Comparison of ENCODE assay signal across 9 mouse cellular contexts in genomic region chr2:91042651-91043398, GRCm38 (mm10). TPM values are rescaled to one million over a fixed set of nuclear protein-coding genes. Genes with fewer than 3 reads are reported as not detected.
DNase-seq lines count a peak whose midpoint lies in the region; ATAC-seq and TF ChIP-seq lines count a peak whose summit lies in the region.
"Had no signal": no experiment of that assay in that cellular context is flagged by ENCODE, and none has a peak within 500 bp of the region (broad histone marks: within the 10 kb centered on the region; RNA-seq: fewer than 3 reads in every experiment).

No protein-coding gene starts in this region.

- H3K9me3 ChIP-seq in lung, postnatal 0 days (ENCODE audit: low read length): no peaks in the 10 kb centered on the region
- no peaks in the 10 kb centered on the region for H3K9me3 ChIP-seq in liver, embryonic 12.5 days (replicated peaks)

- H3K9ac ChIP-seq in lung, postnatal 0 days (replicated peaks; ENCODE audit: low read depth): no peak overlapping the region
- no peak overlapping the region for H3K9ac ChIP-seq in liver, embryonic 12.5 days

- 59% methylated on average over 19 of the region's 21 CpGs for WGBS in lung, postnatal 0 days
- WGBS in liver, embryonic 12.5 days (ENCODE audit: insufficient replicate concordance): 41% methylated on average over 21 of the region's 21 CpGs
- 6% methylated on average over 21 of the region's 21 CpGs for WGBS in thymus, adult 2 months

- no peaks in the 10 kb centered on the region for H3K4me1 ChIP-seq in lung, postnatal 0 days (ENCODE audit: insufficient read depth, low read depth, low read length)
- H3K4me1 ChIP-seq in liver, embryonic 12.5 days: peaks cover 46% of the 10 kb centered on the region
- peaks cover 24% of the 10 kb centered on the region for H3K4me1 ChIP-seq in thymus, adult 2 months (replicated peaks; ENCODE audit: control insufficient read depth, insufficient read depth, low read length)

- no peaks in the 10 kb centered on the region for H3K36me3 ChIP-seq in lung, postnatal 0 days (ENCODE audit: insufficient read depth, low read length)
- no peaks in the 10 kb centered on the region for H3K36me3 ChIP-seq in liver, embryonic 12.5 days
- H3K36me3 ChIP-seq in thymus, adult 2 months (ENCODE audit: control insufficient read depth, insufficient read depth, low read length): no peaks in the 10 kb centered on the region

- 0 out of 2 replicates have a peak, but pooled peaks have one; percentile 28 for ATAC-seq in lung, postnatal 0 days
- peak; percentile 43 for ATAC-seq in liver, embryonic 12.5 days

- H3K4me2 ChIP-seq in lung, postnatal 0 days (replicated peaks; ENCODE audit: low read depth, low read length): no peak overlapping the region
- peak overlapping the region; percentile 37 for H3K4me2 ChIP-seq in liver, embryonic 12.5 days

- H3K27ac ChIP-seq in lung, postnatal 0 days (ENCODE audit: low read length): no peak overlapping the region
- H3K27ac ChIP-seq in liver, embryonic 12.5 days: no peak overlapping the region
- 0 out of 2 replicates have a peak overlapping the region, but pooled peaks have one; percentile 0 for H3K27ac ChIP-seq in thymus, adult 2 months (ENCODE audit: control insufficient read depth, insufficient read depth, low read length)

- TF ChIP-seq EP300 in lung, postnatal 0 days (IDR thresholded peaks at IDR 0.05): no peak

- no peak for TF ChIP-seq CTCF in lung, postnatal 0 days (IDR thresholded peaks at IDR 0.05)
- TF ChIP-seq CTCF in thymus, adult 2 months (IDR thresholded peaks at IDR 0.05; ENCODE audit: borderline replicate concordance, control insufficient read depth, extremely low read depth, insufficient read depth, low read length, poor library complexity): no peak

- H3K4me3 ChIP-seq in lung, postnatal 0 days (ENCODE audit: low read depth, low read length): no peak overlapping the region
- no peak overlapping the region for H3K4me3 ChIP-seq in liver, embryonic 12.5 days
- H3K4me3 ChIP-seq in thymus, adult 2 months (ENCODE audit: control insufficient read depth, insufficient read depth, low read length): peak overlapping the region; percentile 40

- no peak for DNase-seq in lung, postnatal 0 days (ENCODE audit: low spot score)
- DNase-seq in lung, postnatal 4 days: no peak
- peak; percentile 53 for DNase-seq in R1 (ENCODE audit: low read depth, low spot score)
- DNase-seq in thymus, adult 2 months: peak; percentile 42
- no peak for DNase-seq in ovary, postnatal 10 days (ENCODE audit: low spot score)
- DNase-seq in frontal cortex, postnatal 36 days (ENCODE audit: low spot score in 2 of 2): no peak
- DNase-seq: adrenal gland, postnatal 25 days; heart, postnatal 14 days had no signal

- TF ChIP-seq POLR2A in thymus, adult 2 months (IDR thresholded peaks at IDR 0.05; ENCODE audit: control insufficient read depth, extremely low read depth, insufficient read depth, low read length, poor library complexity): no peak

- H3K27me3 ChIP-seq in lung, postnatal 0 days (replicated peaks; ENCODE audit: insufficient read depth, low read length): no peaks in the 10 kb centered on the region
- H3K27me3 ChIP-seq in liver, embryonic 12.5 days (replicated peaks): no peaks in the 10 kb centered on the region
- H3K27me3 ChIP-seq in thymus, adult 2 months (ENCODE audit: control insufficient read depth, insufficient read depth, low read length): no peaks in the 10 kb centered on the region

RNA-seq across cellular contexts. Expression of gene Rapsn, which starts 7.4 kb away (rescaled TPM):
- 0.84 and 1.8 TPM in 2 replicates for polyA plus RNA-seq in lung, postnatal 0 days (2015; fragmentation: Nextera tagmentation; extraction: Ambion mirVana)
- polyA plus RNA-seq in liver, embryonic 12.5 days (2016; fragmentation: Nextera tagmentation; extraction: Ambion mirVana): 0.57 and 0.94 TPM in 2 replicates
- 9.0 and 10.1 TPM in 2 replicates for polyA plus RNA-seq in thymus, adult 2 months (2012; rRNA removed)

RNA-seq across cellular contexts. Expression of gene Psmc3, which starts 11.0 kb away (rescaled TPM):
- 181 and 186 TPM in 2 replicates for polyA plus RNA-seq in lung, postnatal 0 days (2015; fragmentation: Nextera tagmentation; extraction: Ambion mirVana)
- 220 and 223 TPM in 2 replicates for polyA plus RNA-seq in liver, embryonic 12.5 days (2016; fragmentation: Nextera tagmentation; extraction: Ambion mirVana)
- 103 and 114 TPM in 2 replicates for polyA plus RNA-seq in thymus, adult 2 months (2012; rRNA removed)

RNA-seq across cellular contexts. Expression of gene Slc39a13, which starts 27.4 kb away (rescaled TPM):
- polyA plus RNA-seq in lung, postnatal 0 days (2015; fragmentation: Nextera tagmentation; extraction: Ambion mirVana): 32.6 and 34.4 TPM in 2 replicates
- 15.1 and 15.3 TPM in 2 replicates for polyA plus RNA-seq in liver, embryonic 12.5 days (2016; fragmentation: Nextera tagmentation; extraction: Ambion mirVana)
- polyA plus RNA-seq in thymus, adult 2 months (2012; rRNA removed): 45.8 and 59.0 TPM in 2 replicates

RNA-seq across cellular contexts. Expression of gene Spi1, which starts 39.4 kb away (rescaled TPM):
- 23.9 and 24.2 TPM in 2 replicates for polyA plus RNA-seq in lung, postnatal 0 days (2015; fragmentation: Nextera tagmentation; extraction: Ambion mirVana)
- polyA plus RNA-seq in liver, embryonic 12.5 days (2016; fragmentation: Nextera tagmentation; extraction: Ambion mirVana): 16.8 and 18.5 TPM in 2 replicates
- 53.6 and 55.7 TPM in 2 replicates for polyA plus RNA-seq in thymus, adult 2 months (2012; rRNA removed)

Comparison
In these comparisons a context has a peak if more than half of its experiments do, and no peak if none do; other contexts are left out.
1. DNase-seq: peak in R1 (single experiment) and thymus, adult 2 months (single experiment); none in lung, postnatal 0 days (single experiment), lung, postnatal 4 days (0 of 2), ovary, postnatal 10 days (single experiment) and frontal cortex, postnatal 36 days (0 of 2).